In the genomic region with DNA sequence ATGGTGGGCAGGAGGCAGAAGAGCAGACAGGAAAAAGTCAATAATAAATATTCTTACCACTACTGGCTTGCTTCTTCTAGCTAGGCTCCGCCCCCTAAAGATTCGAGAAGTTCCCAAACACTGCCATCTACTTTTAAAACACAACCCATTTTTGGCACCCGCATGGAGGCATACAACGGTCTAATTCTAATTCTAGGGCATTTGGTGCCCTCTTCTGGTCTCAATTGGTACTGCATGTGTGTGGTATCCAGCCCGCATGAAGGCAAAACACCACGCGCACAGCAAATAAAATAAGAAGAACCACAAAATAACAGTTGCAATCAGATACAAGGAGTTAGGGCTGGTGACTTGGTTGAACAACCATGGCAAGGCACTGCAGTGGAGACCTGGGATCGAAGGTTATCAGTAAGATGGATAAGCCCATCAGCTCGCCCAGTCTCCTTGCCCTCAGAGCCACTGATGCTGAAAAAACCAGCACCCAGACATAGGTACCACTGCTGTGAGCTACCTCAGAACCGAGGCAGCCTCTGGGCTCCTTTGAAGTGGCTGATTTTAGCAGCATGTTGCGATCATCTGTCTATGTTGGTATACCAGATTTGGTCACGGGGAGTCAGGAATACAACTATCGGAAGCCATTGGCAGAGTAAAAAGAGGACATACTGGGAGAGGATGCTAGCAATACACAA, we compare ENCODE assay signal across 8 mouse cellular contexts. TPM values are rescaled to one million over a fixed set of nuclear protein-coding genes. Genes with fewer than 3 reads are reported as not detected.
DNase-seq lines count a peak whose midpoint lies in the region; ATAC-seq and TF ChIP-seq lines count a peak whose summit lies in the region.

No protein-coding gene starts in this region.

- peak; percentile 93 for TF ChIP-seq CTCF in hindbrain, postnatal 0 days (IDR thresholded peaks at IDR 0.05; ENCODE audit: low read depth)
- TF ChIP-seq CTCF in thymus, adult 2 months (IDR thresholded peaks at IDR 0.05; ENCODE audit: borderline replicate concordance, control insufficient read depth, extremely low read depth, insufficient read depth, low read length, poor library complexity) = no peak

- H3K27ac ChIP-seq in midbrain, embryonic 11.5 days (ENCODE audit: low read depth, low read length) = no peak overlapping the region
- H3K27ac ChIP-seq in midbrain, embryonic 15.5 days = no peak overlapping the region
- no peak overlapping the region for H3K27ac ChIP-seq in forebrain, embryonic 16.5 days (ENCODE audit: low read length)
- H3K27ac ChIP-seq in hindbrain, postnatal 0 days = no peak overlapping the region
- no peak overlapping the region for H3K27ac ChIP-seq in neural tube, embryonic 11.5 days (ENCODE audit: low read depth, low read length)
- H3K27ac ChIP-seq in thymus, adult 2 months (ENCODE audit: control insufficient read depth, insufficient read depth, low read length) = no peak overlapping the region

- WGBS in midbrain, embryonic 11.5 days = 39% methylated on average over 13 of the region's 13 CpGs
- WGBS in midbrain, embryonic 15.5 days = 35% methylated on average over 13 of the region's 13 CpGs
- 34% methylated on average over 13 of the region's 13 CpGs for WGBS in forebrain, embryonic 16.5 days
- WGBS in hindbrain, postnatal 0 days = 36% methylated on average over 13 of the region's 13 CpGs
- 42% methylated on average over 13 of the region's 13 CpGs for WGBS in neural tube, embryonic 11.5 days
- WGBS in thymus, adult 2 months = 40% methylated on average over 13 of the region's 13 CpGs

- intact Hi-C loops in left cerebral cortex, postnatal 4 days (cut with DNase I) = no loop called here

- DNase-seq in midbrain, embryonic 11.5 days (ENCODE audit: low spot score, missing footprints) = peak; percentile 98
- DNase-seq in c-Kit-positive CD71-positive TER-119-negative erythroid progenitor cells, embryonic 14.5 days (ENCODE audit: low read depth) = peak; percentile 84
- DNase-seq in hindbrain, postnatal 0 days (ENCODE audit: low spot score) = peak; percentile 91
- peak; percentile 78 for DNase-seq in left cerebral cortex, postnatal 4 days
- DNase-seq in neural tube, embryonic 11.5 days (ENCODE audit: low spot score) = peak; percentile 77
- DNase-seq in thymus, adult 2 months = peak; percentile 79

- ATAC-seq in midbrain, embryonic 11.5 days (ENCODE audit: low FRiP score) = no peak
- ATAC-seq in midbrain, embryonic 15.5 days (replicated peaks) = no peak
- peak; percentile 46 for ATAC-seq in forebrain, embryonic 16.5 days
- 0 out of 2 replicates have a peak, but pooled peaks have one; percentile 39 for ATAC-seq in hindbrain, postnatal 0 days
- ATAC-seq in neural tube, embryonic 11.5 days (ENCODE audit: insufficient read depth, low FRiP score, low TSS enrichment) = no peak

- no peak overlapping the region for H3K4me2 ChIP-seq in midbrain, embryonic 11.5 days
- H3K4me2 ChIP-seq in midbrain, embryonic 15.5 days = no peak overlapping the region
- H3K4me2 ChIP-seq in forebrain, embryonic 16.5 days (ENCODE audit: low read length) = no peak overlapping the region
- no peak overlapping the region for H3K4me2 ChIP-seq in hindbrain, postnatal 0 days (ENCODE audit: low read depth, low read length)
- H3K4me2 ChIP-seq in neural tube, embryonic 11.5 days (ENCODE audit: low read depth) = no peak overlapping the region

- H3K36me3 ChIP-seq in midbrain, embryonic 11.5 days (ENCODE audit: control insufficient read depth, insufficient read depth, low read length) = no peaks in the 10 kb centered on the region
- no peaks in the 10 kb centered on the region for H3K36me3 ChIP-seq in midbrain, embryonic 15.5 days (replicated peaks)
- H3K36me3 ChIP-seq in forebrain, embryonic 16.5 days (ENCODE audit: control insufficient read depth, insufficient read depth) = no peaks in the 10 kb centered on the region
- H3K36me3 ChIP-seq in hindbrain, postnatal 0 days (ENCODE audit: insufficient read depth, low read length) = no peaks in the 10 kb centered on the region
- H3K36me3 ChIP-seq in neural tube, embryonic 11.5 days (ENCODE audit: control insufficient read depth, insufficient read depth, low read length) = no peaks in the 10 kb centered on the region
- H3K36me3 ChIP-seq in thymus, adult 2 months (ENCODE audit: control insufficient read depth, insufficient read depth, low read length) = no peaks in the 10 kb centered on the region

- no peak for TF ChIP-seq POLR2A in thymus, adult 2 months (IDR thresholded peaks at IDR 0.05; ENCODE audit: control insufficient read depth, extremely low read depth, insufficient read depth, low read length, poor library complexity)

- H3K9me3 ChIP-seq in midbrain, embryonic 11.5 days (ENCODE audit: control insufficient read depth, low read length) = no peaks in the 10 kb centered on the region
- H3K9me3 ChIP-seq in midbrain, embryonic 15.5 days = no peaks in the 10 kb centered on the region
- no peaks in the 10 kb centered on the region for H3K9me3 ChIP-seq in forebrain, embryonic 16.5 days (ENCODE audit: control insufficient read depth, low read length)
- no peaks in the 10 kb centered on the region for H3K9me3 ChIP-seq in hindbrain, postnatal 0 days (ENCODE audit: low read length)
- H3K9me3 ChIP-seq in neural tube, embryonic 11.5 days (ENCODE audit: control insufficient read depth, low read length) = no peaks in the 10 kb centered on the region

- H3K9ac ChIP-seq in midbrain, embryonic 11.5 days (ENCODE audit: low read length) = no peak overlapping the region
- no peak overlapping the region for H3K9ac ChIP-seq in midbrain, embryonic 15.5 days
- no peak overlapping the region for H3K9ac ChIP-seq in forebrain, embryonic 16.5 days (replicated peaks; ENCODE audit: low read depth, low read length)
- H3K9ac ChIP-seq in hindbrain, postnatal 0 days (replicated peaks; ENCODE audit: low read length) = no peak overlapping the region
- no peak overlapping the region for H3K9ac ChIP-seq in neural tube, embryonic 11.5 days (ENCODE audit: low read length)

- H3K4me1 ChIP-seq in midbrain, embryonic 11.5 days (ENCODE audit: control insufficient read depth, insufficient read depth, low read length) = no peaks in the 10 kb centered on the region
- H3K4me1 ChIP-seq in midbrain, embryonic 15.5 days = peaks cover 9% of the 10 kb centered on the region
- peaks cover 5% of the 10 kb centered on the region for H3K4me1 ChIP-seq in forebrain, embryonic 16.5 days (replicated peaks; ENCODE audit: control insufficient read depth, insufficient read depth, low read length)
- H3K4me1 ChIP-seq in hindbrain, postnatal 0 days (ENCODE audit: insufficient read depth, low read length) = no peaks in the 10 kb centered on the region
- 0 out of 2 replicates have a peak, but pooled peaks cover 3% of the 10 kb centered on the region for H3K4me1 ChIP-seq in neural tube, embryonic 11.5 days (ENCODE audit: control insufficient read depth, insufficient read depth, low read length)
- H3K4me1 ChIP-seq in thymus, adult 2 months (replicated peaks; ENCODE audit: control insufficient read depth, insufficient read depth, low read length) = no peaks in the 10 kb centered on the region

- H3K27me3 ChIP-seq in midbrain, embryonic 11.5 days (ENCODE audit: control insufficient read depth, insufficient read depth, low read length) = no peaks in the 10 kb centered on the region
- H3K27me3 ChIP-seq in midbrain, embryonic 15.5 days (replicated peaks) = no peaks in the 10 kb centered on the region
- H3K27me3 ChIP-seq in forebrain, embryonic 16.5 days (replicated peaks; ENCODE audit: control insufficient read depth, insufficient read depth, low read length) = no peaks in the 10 kb centered on the region
- no peaks in the 10 kb centered on the region for H3K27me3 ChIP-seq in hindbrain, postnatal 0 days (ENCODE audit: insufficient read depth, low read length)
- no peaks in the 10 kb centered on the region for H3K27me3 ChIP-seq in neural tube, embryonic 11.5 days (ENCODE audit: control insufficient read depth, insufficient read depth, low read length)
- H3K27me3 ChIP-seq in thymus, adult 2 months (ENCODE audit: control insufficient read depth, insufficient read depth, low read length) = no peaks in the 10 kb centered on the region

- no peak overlapping the region for H3K4me3 ChIP-seq in midbrain, embryonic 11.5 days (ENCODE audit: low read depth, low read length)
- H3K4me3 ChIP-seq in midbrain, embryonic 15.5 days = no peak overlapping the region
- H3K4me3 ChIP-seq in forebrain, embryonic 16.5 days (replicated peaks; ENCODE audit: low read length) = no peak overlapping the region
- H3K4me3 ChIP-seq in hindbrain, postnatal 0 days (ENCODE audit: low read length) = no peak overlapping the region
- no peak overlapping the region for H3K4me3 ChIP-seq in neural tube, embryonic 11.5 days (ENCODE audit: low read depth, low read length)
- H3K4me3 ChIP-seq in thymus, adult 2 months (ENCODE audit: control insufficient read depth, insufficient read depth, low read length) = no peak overlapping the region

RNA-seq across cellular contexts. Expression of a gene that starts 4.4 kb away (rescaled TPM):
- 29.9 and 33.3 TPM in 2 replicates for polyA plus RNA-seq in midbrain, embryonic 11.5 days (2014; fragmentation: Nextera tagmentation; extraction: Ambion mirVana)
- polyA plus RNA-seq in midbrain, embryonic 15.5 days (2015; fragmentation: Nextera tagmentation; extraction: Ambion mirVana) = 15.0 TPM in 2 replicates
- polyA plus RNA-seq in forebrain, embryonic 16.5 days (2015; fragmentation: Nextera tagmentation; extraction: Ambion mirVana) = 11.9 and 13.7 TPM in 2 replicates
- total RNA-seq in hindbrain, postnatal 0 days (2014; rRNA removed) = 26.4 and 31.7 TPM in 2 replicates
- 12.3 and 12.7 TPM in 2 replicates for polyA plus RNA-seq in hindbrain, postnatal 0 days (2015; fragmentation: Nextera tagmentation; extraction: Ambion mirVana)
- 10 to 100 TPM; 21.6 to 23.6 TPM for total RNA-seq in left cerebral cortex, postnatal 4 days (2021)
- polyA plus RNA-seq in neural tube, embryonic 11.5 days (2014; fragmentation: Nextera tagmentation; extraction: Ambion mirVana) = 29.9 and 33.5 TPM in 2 replicates
- 37.3 and 50.9 TPM in 2 replicates for polyA plus RNA-seq in thymus, adult 2 months (2012; rRNA removed)

RNA-seq across cellular contexts. Expression of a gene that starts 46.8 kb away (rescaled TPM):
- polyA plus RNA-seq in midbrain, embryonic 11.5 days (2014; fragmentation: Nextera tagmentation; extraction: Ambion mirVana) = 22.0 and 22.6 TPM in 2 replicates
- polyA plus RNA-seq in midbrain, embryonic 15.5 days (2015; fragmentation: Nextera tagmentation; extraction: Ambion mirVana) = 22.4 and 25.6 TPM in 2 replicates
- 20.0 and 20.5 TPM in 2 replicates for polyA plus RNA-seq in forebrain, embryonic 16.5 days (2015; fragmentation: Nextera tagmentation; extraction: Ambion mirVana)
- 13.0 and 14.5 TPM in 2 replicates for total RNA-seq in hindbrain, postnatal 0 days (2014; rRNA removed)
- 22.3 and 24.4 TPM in 2 replicates for polyA plus RNA-seq in hindbrain, postnatal 0 days (2015; fragmentation: Nextera tagmentation; extraction: Ambion mirVana)
- 10 to 100 TPM; 21.1 to 23.4 TPM for total RNA-seq in left cerebral cortex, postnatal 4 days (2021)
- polyA plus RNA-seq in neural tube, embryonic 11.5 days (2014; fragmentation: Nextera tagmentation; extraction: Ambion mirVana) = 29.0 and 29.1 TPM in 2 replicates
- 16.6 and 21.4 TPM in 2 replicates for polyA plus RNA-seq in thymus, adult 2 months (2012; rRNA removed)

RNA-seq across cellular contexts. Expression of a gene that starts 51.8 kb away (rescaled TPM):
- 4.6 and 5.4 TPM in 2 replicates for polyA plus RNA-seq in midbrain, embryonic 11.5 days (2014; fragmentation: Nextera tagmentation; extraction: Ambion mirVana)
- 11.0 and 11.3 TPM in 2 replicates for polyA plus RNA-seq in midbrain, embryonic 15.5 days (2015; fragmentation: Nextera tagmentation; extraction: Ambion mirVana)
- polyA plus RNA-seq in forebrain, embryonic 16.5 days (2015; fragmentation: Nextera tagmentation; extraction: Ambion mirVana) = 10.6 and 13.0 TPM in 2 replicates
- total RNA-seq in hindbrain, postnatal 0 days (2014; rRNA removed) = 17.4 and 17.7 TPM in 2 replicates
- polyA plus RNA-seq in hindbrain, postnatal 0 days (2015; fragmentation: Nextera tagmentation; extraction: Ambion mirVana) = 7.6 and 7.8 TPM in 2 replicates
- total RNA-seq in left cerebral cortex, postnatal 4 days (2021) = 10 to 100 TPM; 21.0 to 21.1 TPM
- 6.4 and 7.3 TPM in 2 replicates for polyA plus RNA-seq in neural tube, embryonic 11.5 days (2014; fragmentation: Nextera tagmentation; extraction: Ambion mirVana)
- 24.7 and 26.8 TPM in 2 replicates for polyA plus RNA-seq in thymus, adult 2 months (2012; rRNA removed)

Comparison
In these comparisons a context has a peak if more than half of its experiments do, and no peak if none do; other contexts are left out.
1. ATAC-seq: peak in forebrain, embryonic 16.5 days (single experiment) and hindbrain, postnatal 0 days (single experiment); none in midbrain, embryonic 11.5 days (single experiment), midbrain, embryonic 15.5 days (single experiment) and neural tube, embryonic 11.5 days (single experiment).
2. Peak in every context shown above with its lines, with median percentiles within 50 percentile points of each other: DNase-seq.